Mouse (Mus musculus) lung, embryonic 16.5 days (tissue): ENCODE measurements at regions not wholly inside any gene's neighbourhood (a gene's known extent, or its start where the extent isn't known, plus 50 kb on each side); places are given as distances from the start of the nearest gene placed in this dataset.

Source experiments
- ATAC-seq: fragments of 200-750 bp; cut with Nextera tagmentation; 2 replicates; pipeline ENCODE4 v1.8.0; 2017; ENCODE audit warnings: low read depth, mild to moderate bottlenecking, moderate library complexity
- H3K27ac ChIP-seq: fragments of 300-500 bp; sonication (generic); 2 replicates; pipeline ENCODE4 v1.5.1; 2014; ENCODE audit warnings: mild to moderate bottlenecking, control low read depth, low read length
- H3K27me3 ChIP-seq: fragments of 300-500 bp; sonication (generic); 2 replicates; pipeline ENCODE4 v1.6.1; 2014; ENCODE audit warnings: low read depth, low read length, mixed read lengths; ENCODE audit not compliant: control insufficient read depth, insufficient read depth
- H3K36me3 ChIP-seq: fragments of 300-500 bp; sonication (generic); 2 replicates; pipeline ENCODE4 v1.6.1; 2014; ENCODE audit warnings: low read length; ENCODE audit not compliant: control insufficient read depth, insufficient read depth
- H3K4me1 ChIP-seq: fragments of 300-500 bp; sonication (generic); replicated peaks from 2 replicates; pipeline ENCODE4 v1.6.1; 2014; ENCODE audit warnings: low read length, mixed read lengths; ENCODE audit not compliant: control insufficient read depth, insufficient read depth
- H3K4me2 ChIP-seq: fragments of 300-500 bp; sonication (generic); 2 replicates; pipeline ENCODE4 v1.6.1; 2014; ENCODE audit warnings: low read depth, low read length, control low read depth
- H3K4me3 ChIP-seq: fragments of 300-500 bp; sonication (generic); 2 replicates; pipeline ENCODE4 v1.5.1; 2014; ENCODE audit warnings: mild to moderate bottlenecking, low read length, control low read depth
- H3K9ac ChIP-seq: fragments of 300-500 bp; sonication (generic); 2 replicates; pipeline ENCODE4 v1.6.1; 2014; ENCODE audit warnings: low read length, control low read depth
- H3K9me3 ChIP-seq: fragments of 300-500 bp; sonication (generic); 2 replicates; pipeline ENCODE4 v1.6.1; 2016; ENCODE audit warnings: low read length; ENCODE audit not compliant: control insufficient read depth
- WGBS: fragments of 180-500 bp; shearing (Covaris S2); extraction: QIAGEN DNeasy Blood & Tissue Kit; methylation state at CpG from one replicate; pipeline ENCODE4 v1.1.7; 2014; 5-methylcytosine and 5-hydroxymethylcytosine counted together

DNA sequence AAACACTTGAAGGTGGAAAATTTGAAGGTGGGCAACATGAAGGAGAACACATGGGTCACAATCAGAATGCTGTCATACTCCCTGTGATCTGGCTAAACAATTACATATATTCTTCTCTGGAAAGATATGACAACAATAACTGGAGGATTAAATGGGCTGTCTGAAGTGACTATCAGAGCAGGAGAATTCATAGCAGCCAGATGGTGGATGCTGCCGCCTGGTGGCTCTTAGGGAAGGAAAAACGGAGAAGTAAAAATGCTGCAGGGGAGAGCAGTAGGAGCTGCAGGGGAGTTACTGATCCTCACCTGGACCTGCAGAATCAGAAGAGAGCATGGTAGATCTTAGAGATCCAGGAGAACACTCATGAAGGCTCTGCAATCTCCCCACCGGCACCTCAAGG lies 255.8 kb upstream of the Gpr149 start:
- no peak overlapping the region for H3K9ac ChIP-seq
- no peak overlapping the region for H3K4me3 ChIP-seq
- no peak overlapping the region for H3K27ac ChIP-seq
- H3K4me1 ChIP-seq, result no peaks in the 10 kb centered on the region
- H3K4me2 ChIP-seq, result no peak overlapping the region
- WGBS, result 14% methylated on average over 3 of the region's 3 CpGs
- no peaks in the 10 kb centered on the region for H3K36me3 ChIP-seq
- H3K9me3 ChIP-seq, result no peaks in the 10 kb centered on the region
- H3K27me3 ChIP-seq, result no peaks in the 10 kb centered on the region
- no peak for ATAC-seq

DNA sequence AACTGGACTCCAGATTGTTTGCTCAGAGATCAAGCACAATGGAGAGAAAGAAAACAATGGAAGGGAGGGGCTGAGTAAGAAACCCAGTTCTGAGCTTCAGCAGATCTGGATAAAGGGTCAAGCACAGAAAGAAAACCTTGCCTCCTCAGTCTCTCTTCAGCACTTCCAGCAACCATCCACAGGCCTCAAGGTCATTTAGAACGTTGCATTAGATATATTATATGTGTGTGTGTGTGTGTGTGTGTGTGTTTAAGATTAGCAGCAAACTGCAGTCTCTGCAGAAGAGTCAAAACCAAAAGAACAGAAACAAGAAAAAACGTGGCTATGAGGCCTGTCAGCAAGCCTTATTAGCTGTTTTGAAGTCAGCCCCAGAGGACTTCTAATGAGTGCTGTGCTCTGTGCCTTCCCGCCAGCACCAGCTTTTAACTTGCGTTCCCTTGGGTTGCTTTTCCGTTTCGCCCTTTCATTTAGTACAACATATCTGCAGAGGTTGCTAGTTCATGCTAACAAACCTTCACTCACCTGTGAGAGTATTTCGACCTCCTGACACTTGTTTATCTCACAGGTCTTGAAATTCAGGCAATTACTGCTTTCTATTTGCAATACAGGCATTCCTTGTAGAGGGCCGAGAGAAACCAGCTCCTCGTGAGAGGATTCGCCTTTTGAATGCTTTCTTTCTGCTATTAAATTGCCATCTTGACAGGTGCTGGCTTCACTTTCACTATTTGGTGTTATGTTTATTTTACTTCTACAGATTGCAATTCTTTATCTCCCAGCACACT lies 230.9 kb upstream of the Gpr149 start:
- H3K4me2 ChIP-seq, result no peak overlapping the region
- H3K9me3 ChIP-seq, result no peaks in the 10 kb centered on the region
- H3K4me3 ChIP-seq, result no peak overlapping the region
- no peaks in the 10 kb centered on the region for H3K27me3 ChIP-seq
- H3K27ac ChIP-seq, result no peak overlapping the region
- no peaks in the 10 kb centered on the region for H3K36me3 ChIP-seq
- 37% methylated on average over 10 of the region's 10 CpGs for WGBS
- H3K9ac ChIP-seq, result no peak overlapping the region
- no peak for ATAC-seq
- H3K4me1 ChIP-seq, result no peaks in the 10 kb centered on the region

DNA sequence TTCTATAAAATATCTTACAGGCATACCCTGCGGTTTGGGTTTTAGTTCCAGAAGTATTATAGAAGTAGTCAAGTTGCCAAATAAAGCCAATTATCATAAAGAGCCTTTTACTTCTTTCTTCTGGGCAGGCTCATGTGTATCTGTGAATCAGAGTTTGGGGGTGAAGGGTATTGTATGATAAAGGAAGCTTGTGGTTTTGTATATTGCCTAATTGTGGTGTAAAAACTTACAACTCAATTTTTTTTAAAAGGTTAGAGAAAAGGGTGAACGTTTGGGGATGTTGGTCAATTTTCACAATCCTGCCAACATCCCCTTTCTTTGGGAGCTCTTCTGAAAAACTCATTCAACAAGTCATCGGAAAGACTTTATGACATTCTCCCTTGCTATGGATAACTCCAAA lies 219.0 kb upstream of the Gpr149 start:
- Histone ChIP-seq H3K4me1 (no peaks in the 10 kb centered on the region), H3K9ac (no peak overlapping the region), H3K4me2 (no peak overlapping the region), H3K4me3 (no peak overlapping the region), H3K9me3 (no peaks in the 10 kb centered on the region), H3K36me3 (no peaks in the 10 kb centered on the region), H3K27me3 (no peaks in the 10 kb centered on the region), H3K27ac (no peak overlapping the region)
- ATAC-seq, result no peak
- 75% methylated on average over 3 of the region's 3 CpGs for WGBS

DNA sequence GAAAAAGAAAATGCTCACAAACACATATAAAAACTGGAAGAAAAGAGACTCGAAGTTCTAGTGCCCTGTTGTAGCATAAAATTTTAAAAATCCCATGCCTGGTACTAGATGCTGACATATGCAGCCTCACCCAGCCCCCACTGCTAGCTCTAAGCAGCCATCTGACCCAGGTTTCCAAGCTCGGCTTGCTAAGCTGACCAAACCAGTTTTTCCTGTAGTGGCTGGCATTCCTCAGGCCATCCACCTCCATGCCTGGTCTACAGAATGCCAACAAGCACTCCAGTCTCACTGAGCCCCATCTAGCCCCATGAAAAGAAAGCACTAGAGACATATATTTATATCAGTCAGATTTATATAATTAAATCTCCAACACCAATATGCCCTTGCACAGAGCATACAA lies 196.1 kb upstream of the Gpr149 start:
- H3K27me3 ChIP-seq, result no peaks in the 10 kb centered on the region
- H3K4me1 ChIP-seq, result no peaks in the 10 kb centered on the region
- WGBS, result 23% methylated on average over 2 of the region's 2 CpGs
- no peaks in the 10 kb centered on the region for H3K36me3 ChIP-seq
- peak; percentile 99 for ATAC-seq
- no peaks in the 10 kb centered on the region for H3K9me3 ChIP-seq
- H3K4me2 ChIP-seq, result no peak overlapping the region
- no peak overlapping the region for H3K9ac ChIP-seq
- no peak overlapping the region for H3K4me3 ChIP-seq
- H3K27ac ChIP-seq, result 0 out of 2 replicates have a peak overlapping the region, but pooled peaks have one; percentile 49

DNA sequence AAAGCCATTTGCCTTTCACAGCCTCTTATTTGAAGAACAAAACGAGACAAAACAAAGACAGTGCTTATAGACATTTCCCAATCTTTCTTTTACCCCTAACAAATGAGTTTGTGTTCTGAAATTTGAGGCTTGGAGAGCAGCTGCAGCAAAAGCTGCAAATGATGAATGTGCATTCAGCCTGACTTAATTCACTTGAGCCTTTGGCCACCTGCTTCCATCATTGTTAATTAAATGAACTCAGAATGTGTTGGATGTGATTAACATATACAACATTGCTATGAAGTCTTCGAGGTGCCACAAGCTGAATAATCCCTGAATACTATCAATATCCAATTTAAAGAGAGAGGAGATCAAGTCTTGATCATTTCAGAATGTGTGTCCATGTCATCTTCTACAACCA lies 181.3 kb upstream of the Gpr149 start:
- 36% methylated on average over 2 of the region's 2 CpGs for WGBS
- no peak for ATAC-seq
- no peaks in the 10 kb centered on the region for H3K4me1 ChIP-seq

More for the DNA sequence above, 181.3 kb upstream of the Gpr149 start:
- Histone ChIP-seq H3K27ac (no peak overlapping the region), H3K9ac (no peak overlapping the region), H3K4me2 (no peak overlapping the region), H3K36me3 (no peaks in the 10 kb centered on the region), H3K27me3 (no peaks in the 10 kb centered on the region), H3K9me3 (no peaks in the 10 kb centered on the region), H3K4me3 (no peak overlapping the region)
